Mouse (Mus musculus) kidney, embryonic 15.5 days (tissue): ENCODE data around the gene Spint2. TPM values are rescaled to one million over a fixed set of nuclear protein-coding genes. Genes with fewer than 3 reads are reported as not detected.
"Not testable (repeated sequence)": the region's sequence is repeated elsewhere in the genome, so short reads cannot be mapped to it uniquely, and the experiment has no call there.

Experiments
- ATAC-seq: fragments of 200-750 bp; cut with Nextera tagmentation; replicated peaks from 2 replicates; pipeline ENCODE4 v1.8.0; 2017; ENCODE audit warnings: moderate TSS enrichment; ENCODE audit not compliant: low FRiP score
- H3K27ac ChIP-seq: fragments of 300-500 bp; sonication (generic); 2 replicates; pipeline ENCODE4 v1.5.1; 2015; ENCODE audit warnings: mild to moderate bottlenecking, inconsistent platforms
- H3K27me3 ChIP-seq: fragments of 300-500 bp; sonication (generic); 2 replicates; pipeline ENCODE4 v1.6.1; 2015; ENCODE audit warnings: inconsistent platforms
- H3K36me3 ChIP-seq: fragments of 300-500 bp; sonication (generic); 2 replicates; pipeline ENCODE4 v1.6.1; 2015; ENCODE audit warnings: inconsistent platforms
- H3K4me1 ChIP-seq: fragments of 300-500 bp; sonication (generic); 2 replicates; pipeline ENCODE4 v1.6.1; 2015; ENCODE audit warnings: inconsistent platforms
- H3K4me2 ChIP-seq: fragments of 300-500 bp; sonication (generic); 2 replicates; pipeline ENCODE4 v1.6.1; 2015; ENCODE audit warnings: moderate library complexity, mild to moderate bottlenecking, inconsistent platforms
- H3K4me3 ChIP-seq: fragments of 300-500 bp; sonication (generic); replicated peaks from 2 replicates; pipeline ENCODE4 v1.5.1; 2015; ENCODE audit warnings: mild to moderate bottlenecking, inconsistent platforms
- H3K9ac ChIP-seq: fragments of 300-500 bp; sonication (generic); 2 replicates; pipeline ENCODE4 v1.6.1; 2015; ENCODE audit warnings: mild to moderate bottlenecking, inconsistent platforms
- H3K9me3 ChIP-seq: fragments of 300-500 bp; sonication (generic); replicated peaks from 2 replicates; pipeline ENCODE4 v1.6.1; 2016; ENCODE audit warnings: inconsistent platforms
- WGBS: fragments of 180-500 bp; shearing (Covaris S2); methylation state at CpG from one replicate; pipeline ENCODE4 v1.1.7; 2015; ENCODE audit warnings: mixed read lengths; 5-methylcytosine and 5-hydroxymethylcytosine counted together
- polyA plus RNA-seq: library from polyadenylated mRNA; unstranded; fragments of >200 nt; fragmentation: Nextera tagmentation; extraction: Ambion mirVana; gene quantifications from 2 replicates; pipeline ENCODE4 v1.2.1, GENCODE M21; 2015

Gene Spint2
- polyA plus RNA-seq, 1 experiment from 2014 or later = 236 TPM

GRCm38 (mm10) chr7:29247314-29247700 is 34.4 kb downstream of the Spint2 start:
- ATAC-seq = no peak
- Histone ChIP-seq H3K9me3 (no peaks in the 10 kb centered on the region), H3K4me1 (peaks cover 30% of the 10 kb centered on the region), H3K9ac (peak overlapping the region; percentile 35; the same call in 1 of the 2 replicates), H3K36me3 (peaks cover 34% of the 10 kb centered on the region), H3K27ac (no peak overlapping the region), H3K27me3 (peaks cover 8% of the 10 kb centered on the region; the same call in 1 of the 2 replicates), H3K4me3 (peak overlapping the region; percentile 35), H3K4me2 (peak overlapping the region; percentile 67)
- 23% methylated on average over 16 of the region's 16 CpGs for WGBS

- no peak for ATAC-seq
- peaks cover 34% of the 10 kb centered on the region for H3K36me3 ChIP-seq
- peak overlapping the region; percentile 67 for H3K4me2 ChIP-seq
- no peak overlapping the region for H3K9ac ChIP-seq
- no peaks in the 10 kb centered on the region for H3K9me3 ChIP-seq
- WGBS = 86% methylated on average over 21 of the region's 21 CpGs
- peak overlapping the region; percentile 35; the same call in 1 of the 2 replicates for H3K4me3 ChIP-seq
- H3K4me1 ChIP-seq = peaks cover 34% of the 10 kb centered on the region
- H3K27ac ChIP-seq = no peak overlapping the region
- peaks cover 8% of the 10 kb centered on the region; the same call in 1 of the 2 replicates for H3K27me3 ChIP-seq
Measured at GRCm38 (mm10) chr7:29246619-29247313, 34.9 kb downstream of the Spint2 start.

GRCm38 (mm10) chr7:29246015-29246414 is 35.7 kb downstream of the Spint2 start:
- no peak overlapping the region for H3K4me2 ChIP-seq
- H3K27me3 ChIP-seq = peaks cover 8% of the 10 kb centered on the region; the same call in 1 of the 2 replicates
- H3K9me3 ChIP-seq = no peaks in the 10 kb centered on the region
- H3K4me1 ChIP-seq = peaks cover 39% of the 10 kb centered on the region
- H3K9ac ChIP-seq = no peak overlapping the region
- WGBS = 79% methylated on average over 5 of the region's 5 CpGs
- peaks cover 34% of the 10 kb centered on the region for H3K36me3 ChIP-seq
- no peak overlapping the region for H3K4me3 ChIP-seq
- no peak overlapping the region for H3K27ac ChIP-seq
- no peak for ATAC-seq

GRCm38 (mm10) chr7:29244732-29245416 is 36.8 kb downstream of the Spint2 start:
- H3K36me3 ChIP-seq = peaks cover 34% of the 10 kb centered on the region
- no peak overlapping the region for H3K4me3 ChIP-seq
- H3K4me2 ChIP-seq = no peak overlapping the region
- H3K4me1 ChIP-seq = peaks cover 43% of the 10 kb centered on the region
- no peak overlapping the region for H3K27ac ChIP-seq
- peaks cover 8% of the 10 kb centered on the region; the same call in 1 of the 2 replicates for H3K27me3 ChIP-seq
- no peak overlapping the region for H3K9ac ChIP-seq
- 88% methylated on average over 7 of the region's 7 CpGs for WGBS
- no peak for ATAC-seq
- no peaks in the 10 kb centered on the region for H3K9me3 ChIP-seq

- Histone ChIP-seq H3K36me3 (no peaks in the 10 kb centered on the region; the same call in 1 of the 2 replicates), H3K27me3 (peaks cover 2% of the 10 kb centered on the region; the same call in 1 of the 2 replicates), H3K4me1 (peaks cover 29% of the 10 kb centered on the region), H3K9me3 (no peaks in the 10 kb centered on the region), H3K4me3 (peak within 1 kb of the TSS; percentile 82), H3K9ac (peak within 1 kb of the TSS; percentile 72), H3K27ac (peak within 1 kb of the TSS; percentile 96), H3K4me2 (peak within 1 kb of the TSS; percentile 82)
- WGBS = under 1% methylated on average over 60 of the region's 60 CpGs
- peak; percentile 96 for ATAC-seq
Measured at GRCm38 (mm10) chr7:29238019-29238967, 43.4 kb downstream of the Spint2 start, which contains the start of gene Yif1b. Gene Yif1b, plus strand, starts transcription at chr7:29238329.

- H3K27me3 ChIP-seq, H3K36me3 ChIP-seq, H3K9me3 ChIP-seq: not testable (repeated sequence)
- Histone ChIP-seq H3K27ac (peak overlapping the region; percentile 96), H3K4me2 (peak overlapping the region; percentile 82), H3K9ac (peak overlapping the region; percentile 39), H3K4me1 (peaks cover 30% of the 10 kb centered on the region), H3K4me3 (peak overlapping the region; percentile 82)
- WGBS = 26% methylated on average over 6 of the region's 6 CpGs
- 0 out of 2 replicates have a peak, but pooled peaks have one; percentile 0 for ATAC-seq
Measured at GRCm38 (mm10) chr7:29237596-29237995, 44.1 kb downstream of the Spint2 start.

- no peaks in the 10 kb centered on the region; the same call in 1 of the 2 replicates for H3K36me3 ChIP-seq
- peaks cover 16% of the 10 kb centered on the region for H3K27me3 ChIP-seq
- 80% methylated on average over 4 of the region's 4 CpGs for WGBS
- H3K27ac ChIP-seq = no peak overlapping the region
- H3K4me1 ChIP-seq = peaks cover 33% of the 10 kb centered on the region
- no peak overlapping the region for H3K4me3 ChIP-seq
- H3K9me3 ChIP-seq = no peaks in the 10 kb centered on the region
- no peak for ATAC-seq
- H3K9ac ChIP-seq = no peak overlapping the region
- no peak overlapping the region for H3K4me2 ChIP-seq
Measured at GRCm38 (mm10) chr7:29236593-29236992, 45.1 kb downstream of the Spint2 start.

GRCm38 (mm10) chr7:29234661-29235060 is 47.1 kb downstream of the Spint2 start:
- H3K27me3 ChIP-seq = peaks cover 26% of the 10 kb centered on the region
- H3K27ac ChIP-seq = no peak overlapping the region
- WGBS = 81% methylated on average over 5 of the region's 5 CpGs
- H3K36me3 ChIP-seq = no peaks in the 10 kb centered on the region
- peaks cover 23% of the 10 kb centered on the region for H3K4me1 ChIP-seq
- H3K9me3 ChIP-seq = no peaks in the 10 kb centered on the region
- ATAC-seq = no peak
- no peak overlapping the region for H3K4me3 ChIP-seq
- no peak overlapping the region for H3K4me2 ChIP-seq
- H3K9ac ChIP-seq = no peak overlapping the region

GRCm38 (mm10) chr7:29233745-29234144 is 48.0 kb downstream of the Spint2 start:
- H3K4me1 ChIP-seq = peaks cover 14% of the 10 kb centered on the region
- no peaks in the 10 kb centered on the region for H3K36me3 ChIP-seq
- H3K4me2 ChIP-seq = no peak overlapping the region
- H3K27me3 ChIP-seq = peaks cover 28% of the 10 kb centered on the region
- no peak overlapping the region for H3K27ac ChIP-seq
- ATAC-seq = no peak
- no peak overlapping the region for H3K4me3 ChIP-seq
- 57% methylated on average over 6 of the region's 6 CpGs for WGBS
- H3K9ac ChIP-seq = no peak overlapping the region
- no peaks in the 10 kb centered on the region for H3K9me3 ChIP-seq

- WGBS = 2% methylated on average over 62 of the region's 62 CpGs
- Histone ChIP-seq H3K27me3 (peaks cover 28% of the 10 kb centered on the region), H3K36me3 (no peaks in the 10 kb centered on the region), H3K4me2 (peak within 1 kb of the TSS; percentile 98), H3K9me3 (no peaks in the 10 kb centered on the region), H3K9ac (peak within 1 kb of the TSS; percentile 68), H3K4me3 (peak within 1 kb of the TSS; percentile 63), H3K27ac (peak within 1 kb of the TSS; percentile 56), H3K4me1 (peaks cover 9% of the 10 kb centered on the region)
- 0 out of 2 replicates have a peak, but pooled peaks have one; percentile 22 for ATAC-seq
Measured at GRCm38 (mm10) chr7:29232247-29233013, 49.3 kb downstream of the Spint2 start, which contains the start of gene Kcnk6. Gene Kcnk6, minus strand, starts transcription at chr7:29232515.

GRCm38 (mm10) chr7:29231517-29231916 is 50.2 kb downstream of the Spint2 start:
- Histone ChIP-seq H3K9me3 (no peaks in the 10 kb centered on the region), H3K9ac (no peak overlapping the region), H3K36me3 (no peaks in the 10 kb centered on the region), H3K27me3 (peaks cover 28% of the 10 kb centered on the region), H3K4me3 (peak overlapping the region; percentile 63), H3K4me2 (peak overlapping the region; percentile 98), H3K4me1 (peaks cover 9% of the 10 kb centered on the region), H3K27ac (0 out of 2 replicates have a peak overlapping the region, but pooled peaks have one; percentile 56)
- WGBS = 48% methylated on average over 3 of the region's 3 CpGs
- 0 out of 2 replicates have a peak, but pooled peaks have one; percentile 4 for ATAC-seq
